Mouse (Mus musculus): ENCODE results near the gene Nrxn1. TPM values are rescaled to one million over a fixed set of nuclear protein-coding genes. Genes with fewer than 3 reads are reported as not detected.

The Nrxn1 gene
- polyA plus RNA-seq, 2 experiments, result 6.3 to 12.2 TPM

- H3K27ac ChIP-seq (replicated peaks; ENCODE audit: low read depth, low read length), result no peak overlapping the region
- no peak for TF ChIP-seq POLR2A (IDR thresholded peaks at IDR 0.05; ENCODE audit: borderline replicate concordance, extremely low read depth, insufficient read depth, insufficient read length)
- H3K9ac ChIP-seq (ENCODE audit: low read depth, low read length, severe bottlenecking), result peak overlapping the region; percentile 59; the same call in 1 of the 2 replicates
- H3K36me3 ChIP-seq (ENCODE audit: control insufficient read depth, insufficient read depth, low read length), result no peaks in the 10 kb centered on the region
- H3K4me2 ChIP-seq (replicated peaks; ENCODE audit: low read depth, low read length, severe bottlenecking), result peak overlapping the region; percentile 96
- H3K9me3 ChIP-seq (ENCODE audit: control insufficient read depth, low read length), result no peaks in the 10 kb centered on the region
- 4% methylated on average over 15 of the region's 15 CpGs for WGBS
- peaks cover 9% of the 10 kb centered on the region; the same call in 1 of the 2 replicates for H3K27me3 ChIP-seq (ENCODE audit: control insufficient read depth, insufficient read depth, low read length)
- DNase-seq (ENCODE audit: low spot score) (no peak), ATAC-seq (ENCODE audit: low FRiP score, low read depth) (0 out of 2 replicates have a peak, but pooled peaks have one; percentile 10)
- H3K4me3 ChIP-seq (replicated peaks; ENCODE audit: low read length), result peak overlapping the region; percentile 57
- 0 out of 2 replicates have a peak, but pooled peaks cover 4% of the 10 kb centered on the region for H3K4me1 ChIP-seq (ENCODE audit: control insufficient read depth, insufficient read depth, low read length)
Measured at GRCm38 (mm10) chr17:90454356-90454737, 638.5 kb downstream of the Nrxn1 start.

- Histone ChIP-seq H3K4me3 (replicated peaks; ENCODE audit: low read length) (no peak overlapping the region), H3K36me3 (ENCODE audit: control insufficient read depth, insufficient read depth, low read length) (no peaks in the 10 kb centered on the region), H3K9me3 (ENCODE audit: control insufficient read depth, low read length) (no peaks in the 10 kb centered on the region), H3K9ac (ENCODE audit: low read depth, low read length, severe bottlenecking) (no peak overlapping the region), H3K4me1 (ENCODE audit: control insufficient read depth, insufficient read depth, low read length) (0 out of 2 replicates have a peak, but pooled peaks cover 4% of the 10 kb centered on the region), H3K27ac (replicated peaks; ENCODE audit: low read depth, low read length) (no peak overlapping the region), H3K27me3 (ENCODE audit: control insufficient read depth, insufficient read depth, low read length) (peaks cover 9% of the 10 kb centered on the region; the same call in 1 of the 2 replicates), H3K4me2 (replicated peaks; ENCODE audit: low read depth, low read length, severe bottlenecking) (no peak overlapping the region)
- no peak for TF ChIP-seq POLR2A (IDR thresholded peaks at IDR 0.05; ENCODE audit: borderline replicate concordance, extremely low read depth, insufficient read depth, insufficient read length)
- ATAC-seq (ENCODE audit: low FRiP score, low read depth) (no peak), DNase-seq (ENCODE audit: low spot score) (no peak)
- 57% methylated on average over 4 of the region's 4 CpGs for WGBS
Measured at GRCm38 (mm10) chr17:90453280-90453679, 639.6 kb downstream of the Nrxn1 start.

DNA sequence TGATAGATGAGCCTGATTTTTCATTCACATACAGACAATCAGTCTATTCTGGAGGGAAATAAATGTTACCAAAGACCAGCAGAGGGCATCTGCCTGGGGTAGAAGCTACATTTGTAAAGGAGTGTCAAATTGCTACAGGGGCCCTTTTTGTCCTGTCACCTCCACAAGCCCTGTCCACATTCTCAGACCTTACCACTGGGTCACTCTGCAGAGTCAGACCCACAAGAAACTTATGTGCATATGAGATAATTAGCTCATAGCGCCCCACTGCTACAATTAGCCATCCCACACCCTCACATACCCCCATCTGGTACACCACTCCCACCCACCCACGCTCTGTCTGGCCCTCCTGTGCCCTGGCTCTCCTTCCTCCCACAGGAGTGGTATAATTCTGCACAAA is 640.1 kb downstream of the Nrxn1 start:
- H3K27ac ChIP-seq (replicated peaks; ENCODE audit: low read depth, low read length), result no peak overlapping the region
- no peaks in the 10 kb centered on the region for H3K9me3 ChIP-seq (ENCODE audit: control insufficient read depth, low read length)
- H3K36me3 ChIP-seq (ENCODE audit: control insufficient read depth, insufficient read depth, low read length), result no peaks in the 10 kb centered on the region
- 68% methylated on average over 2 of the region's 2 CpGs for WGBS
- H3K9ac ChIP-seq (ENCODE audit: low read depth, low read length, severe bottlenecking), result no peak overlapping the region
- no peak overlapping the region for H3K4me2 ChIP-seq (replicated peaks; ENCODE audit: low read depth, low read length, severe bottlenecking)
- ATAC-seq (ENCODE audit: low FRiP score, low read depth) (no peak), DNase-seq (ENCODE audit: low spot score) (no peak)
- TF ChIP-seq POLR2A (IDR thresholded peaks at IDR 0.05; ENCODE audit: borderline replicate concordance, extremely low read depth, insufficient read depth, insufficient read length), result no peak
- H3K27me3 ChIP-seq (ENCODE audit: control insufficient read depth, insufficient read depth, low read length), result peaks cover 9% of the 10 kb centered on the region; the same call in 1 of the 2 replicates
- no peak overlapping the region for H3K4me3 ChIP-seq (replicated peaks; ENCODE audit: low read length)
- 0 out of 2 replicates have a peak, but pooled peaks cover 4% of the 10 kb centered on the region for H3K4me1 ChIP-seq (ENCODE audit: control insufficient read depth, insufficient read depth, low read length)

- H3K36me3 ChIP-seq (ENCODE audit: control insufficient read depth, insufficient read depth, low read length), result no peaks in the 10 kb centered on the region
- H3K27me3 ChIP-seq (ENCODE audit: control insufficient read depth, insufficient read depth, low read length), result peaks cover 9% of the 10 kb centered on the region; the same call in 1 of the 2 replicates
- no peak overlapping the region for H3K9ac ChIP-seq (ENCODE audit: low read depth, low read length, severe bottlenecking)
- no peak for TF ChIP-seq POLR2A (IDR thresholded peaks at IDR 0.05; ENCODE audit: borderline replicate concordance, extremely low read depth, insufficient read depth, insufficient read length)
- 47% methylated on average over 2 of the region's 2 CpGs for WGBS
- no peak overlapping the region for H3K4me2 ChIP-seq (replicated peaks; ENCODE audit: low read depth, low read length, severe bottlenecking)
- DNase-seq (ENCODE audit: low spot score), result no peak
- H3K9me3 ChIP-seq (ENCODE audit: control insufficient read depth, low read length), result no peaks in the 10 kb centered on the region
- H3K27ac ChIP-seq (replicated peaks; ENCODE audit: low read depth, low read length), result no peak overlapping the region
- no peak for ATAC-seq (ENCODE audit: low FRiP score, low read depth)
- no peak overlapping the region for H3K4me3 ChIP-seq (replicated peaks; ENCODE audit: low read length)
- 0 out of 2 replicates have a peak, but pooled peaks cover 4% of the 10 kb centered on the region for H3K4me1 ChIP-seq (ENCODE audit: control insufficient read depth, insufficient read depth, low read length)
Measured at GRCm38 (mm10) chr17:90451384-90451783, 641.5 kb downstream of the Nrxn1 start.

GRCm38 (mm10) chr17:90443067-90443466 is 649.8 kb downstream of the Nrxn1 start:
- no peaks in the 10 kb centered on the region for H3K9me3 ChIP-seq (ENCODE audit: control insufficient read depth, low read length)
- H3K27ac ChIP-seq (replicated peaks; ENCODE audit: low read depth, low read length), result no peak overlapping the region
- TF ChIP-seq POLR2A (IDR thresholded peaks at IDR 0.05; ENCODE audit: borderline replicate concordance, extremely low read depth, insufficient read depth, insufficient read length), result no peak
- DNase-seq (ENCODE audit: low spot score) (no peak), ATAC-seq (ENCODE audit: low FRiP score, low read depth) (no peak)
- H3K9ac ChIP-seq (ENCODE audit: low read depth, low read length, severe bottlenecking), result no peak overlapping the region
- H3K4me2 ChIP-seq (replicated peaks; ENCODE audit: low read depth, low read length, severe bottlenecking), result no peak overlapping the region
- no peak overlapping the region for H3K4me3 ChIP-seq (replicated peaks; ENCODE audit: low read length)
- no peaks in the 10 kb centered on the region for H3K4me1 ChIP-seq (ENCODE audit: control insufficient read depth, insufficient read depth, low read length)
- H3K36me3 ChIP-seq (ENCODE audit: control insufficient read depth, insufficient read depth, low read length), result no peaks in the 10 kb centered on the region
- no peaks in the 10 kb centered on the region for H3K27me3 ChIP-seq (ENCODE audit: control insufficient read depth, insufficient read depth, low read length)

GRCm38 (mm10) chr17:90435836-90436235 is 657.0 kb downstream of the Nrxn1 start:
- H3K4me1 ChIP-seq (ENCODE audit: control insufficient read depth, insufficient read depth, low read length), result no peaks in the 10 kb centered on the region
- no peak overlapping the region for H3K9ac ChIP-seq (ENCODE audit: low read depth, low read length, severe bottlenecking)

More at GRCm38 (mm10) chr17:90435836-90436235, 657.0 kb downstream of the Nrxn1 start:
- TF ChIP-seq POLR2A (IDR thresholded peaks at IDR 0.05; ENCODE audit: borderline replicate concordance, extremely low read depth, insufficient read depth, insufficient read length), result no peak
- H3K9me3 ChIP-seq (ENCODE audit: control insufficient read depth, low read length), result no peaks in the 10 kb centered on the region
- H3K36me3 ChIP-seq (ENCODE audit: control insufficient read depth, insufficient read depth, low read length), result no peaks in the 10 kb centered on the region
- DNase-seq (ENCODE audit: low spot score) (no peak), ATAC-seq (ENCODE audit: low FRiP score, low read depth) (no peak)
- H3K4me3 ChIP-seq (replicated peaks; ENCODE audit: low read length), result no peak overlapping the region
- H3K27me3 ChIP-seq (ENCODE audit: control insufficient read depth, insufficient read depth, low read length), result no peaks in the 10 kb centered on the region
- no peak overlapping the region for H3K4me2 ChIP-seq (replicated peaks; ENCODE audit: low read depth, low read length, severe bottlenecking)
- no peak overlapping the region for H3K27ac ChIP-seq (replicated peaks; ENCODE audit: low read depth, low read length)
